Mouse (Mus musculus) limb, embryonic 15.5 days (tissue): ENCODE measurements around the gene Prrc2b. TPM values are rescaled to one million over a fixed set of nuclear protein-coding genes. Genes with fewer than 3 reads are reported as not detected.
A peak's percentile ranks its signal among the peaks of the same experiment; 100 is the strongest.

Experiments
- ATAC-seq: fragments of 200-750 bp; cut with Nextera tagmentation; 2 replicates; pipeline ENCODE4 v1.8.0; 2017; ENCODE audit warnings: low read depth, moderate TSS enrichment; ENCODE audit not compliant: insufficient number of reproducible peaks, low FRiP score, low TSS enrichment
- H3K27ac ChIP-seq: fragments of 300-500 bp; sonication (generic); 2 replicates; pipeline ENCODE4 v1.5.1; 2015; ENCODE audit warnings: moderate library complexity, mild to moderate bottlenecking, inconsistent platforms
- H3K27me3 ChIP-seq: fragments of 300-500 bp; sonication (generic); 2 replicates; pipeline ENCODE4 v1.6.1; 2015; ENCODE audit warnings: inconsistent platforms
- H3K36me3 ChIP-seq: fragments of 300-500 bp; sonication (generic); 2 replicates; pipeline ENCODE4 v1.6.1; 2015; ENCODE audit warnings: inconsistent platforms
- H3K4me1 ChIP-seq: fragments of 300-500 bp; sonication (generic); 2 replicates; pipeline ENCODE4 v1.6.1; 2015; ENCODE audit warnings: inconsistent platforms
- H3K4me2 ChIP-seq: fragments of 300-500 bp; sonication (generic); 2 replicates; pipeline ENCODE4 v1.6.1; 2015; ENCODE audit warnings: mild to moderate bottlenecking, inconsistent platforms
- H3K4me3 ChIP-seq: fragments of 300-500 bp; sonication (generic); 2 replicates; pipeline ENCODE4 v1.5.1; 2015; ENCODE audit warnings: mild to moderate bottlenecking, inconsistent platforms
- H3K9ac ChIP-seq: fragments of 300-500 bp; sonication (generic); 2 replicates; pipeline ENCODE4 v1.6.1; 2015; ENCODE audit warnings: inconsistent platforms
- H3K9me3 ChIP-seq: fragments of 300-500 bp; sonication (generic); 2 replicates; pipeline ENCODE4 v1.6.1; 2016; ENCODE audit warnings: inconsistent platforms
- WGBS: fragments of 180-500 bp; shearing (Covaris S2); methylation state at CpG from one replicate; pipeline ENCODE4 v1.1.7; 2015; 5-methylcytosine and 5-hydroxymethylcytosine counted together
- polyA plus RNA-seq: library from polyadenylated mRNA; unstranded; fragments of >200 nt; fragmentation: Nextera tagmentation; extraction: Ambion mirVana; gene quantifications from 2 replicates; pipeline ENCODE4 v1.2.1, GENCODE M21; 2015

Gene Prrc2b
- polyA plus RNA-seq, 1 experiment from 2014 or later = 44.8 TPM

- WGBS = 91% methylated on average over 4 of the region's 4 CpGs
- no peak for ATAC-seq
- peaks cover 100% of the 10 kb centered on the region for H3K36me3 ChIP-seq
These were observed 49.2 kb downstream of the Prrc2b start for GRCm38 (mm10) chr2:32200033-32200432.

GRCm38 (mm10) chr2:32200712-32201111, 49.8 kb downstream of the Prrc2b start:
- no peak overlapping the region for H3K4me3 ChIP-seq
- no peaks in the 10 kb centered on the region for H3K27me3 ChIP-seq
- WGBS = 90% methylated on average over 11 of the region's 11 CpGs
- H3K9ac ChIP-seq = no peak overlapping the region
- no peak overlapping the region for H3K27ac ChIP-seq
- H3K4me2 ChIP-seq = no peak overlapping the region
- no peak for ATAC-seq
- H3K36me3 ChIP-seq = peaks cover 100% of the 10 kb centered on the region
- H3K9me3 ChIP-seq = no peaks in the 10 kb centered on the region
- no peaks in the 10 kb centered on the region for H3K4me1 ChIP-seq

More at GRCm38 (mm10) chr2:32200033-32200432, 49.2 kb downstream of the Prrc2b start:
- Histone ChIP-seq H3K9me3 (no peaks in the 10 kb centered on the region), H3K4me2 (no peak overlapping the region), H3K9ac (no peak overlapping the region), H3K4me1 (no peaks in the 10 kb centered on the region), H3K27ac (no peak overlapping the region), H3K4me3 (no peak overlapping the region), H3K27me3 (no peaks in the 10 kb centered on the region)

- H3K4me2 ChIP-seq = no peak overlapping the region
- no peak overlapping the region for H3K9ac ChIP-seq
- no peaks in the 10 kb centered on the region for H3K9me3 ChIP-seq
- no peaks in the 10 kb centered on the region for H3K27me3 ChIP-seq
- no peak overlapping the region for H3K27ac ChIP-seq
- no peaks in the 10 kb centered on the region for H3K4me1 ChIP-seq
- no peak overlapping the region for H3K4me3 ChIP-seq
- ATAC-seq = no peak
- H3K36me3 ChIP-seq = peaks cover 100% of the 10 kb centered on the region
- WGBS = 74% methylated on average over 7 of the region's 7 CpGs
These were observed 50.6 kb downstream of the Prrc2b start for GRCm38 (mm10) chr2:32201527-32201926.

- Histone ChIP-seq H3K36me3 (peaks cover 100% of the 10 kb centered on the region), H3K27me3 (no peaks in the 10 kb centered on the region), H3K9me3 (no peaks in the 10 kb centered on the region), H3K4me3 (no peak overlapping the region), H3K27ac (no peak overlapping the region), H3K4me2 (no peak overlapping the region), H3K9ac (no peak overlapping the region), H3K4me1 (no peaks in the 10 kb centered on the region)
- WGBS = 93% methylated on average over 13 of the region's 13 CpGs
- ATAC-seq = no peak
These were observed 53.0 kb downstream of the Prrc2b start for GRCm38 (mm10) chr2:32203853-32204252.

GRCm38 (mm10) chr2:32207682-32208081, 56.8 kb downstream of the Prrc2b start:
- H3K4me2 ChIP-seq = no peak overlapping the region
- ATAC-seq = no peak
- H3K9ac ChIP-seq = no peak overlapping the region
- H3K36me3 ChIP-seq = peaks cover 100% of the 10 kb centered on the region
- H3K4me3 ChIP-seq = no peak overlapping the region
- no peaks in the 10 kb centered on the region for H3K9me3 ChIP-seq
- no peak overlapping the region for H3K27ac ChIP-seq
- WGBS = 93% methylated on average over 1 of the region's 1 CpGs
- H3K27me3 ChIP-seq = no peaks in the 10 kb centered on the region
- H3K4me1 ChIP-seq = no peaks in the 10 kb centered on the region

GRCm38 (mm10) chr2:32211689-32212088, 60.8 kb downstream of the Prrc2b start:
- 89% methylated on average over 8 of the region's 8 CpGs for WGBS
- Histone ChIP-seq H3K9me3 (no peaks in the 10 kb centered on the region), H3K27ac (no peak overlapping the region), H3K27me3 (no peaks in the 10 kb centered on the region), H3K4me1 (no peaks in the 10 kb centered on the region), H3K9ac (no peak overlapping the region), H3K4me2 (no peak overlapping the region), H3K36me3 (peaks cover 100% of the 10 kb centered on the region), H3K4me3 (no peak overlapping the region)
- no peak for ATAC-seq

- WGBS = 72% methylated on average over 10 of the region's 10 CpGs
- no peak for ATAC-seq
- H3K27me3 ChIP-seq = no peaks in the 10 kb centered on the region
- H3K9ac ChIP-seq = no peak overlapping the region
- H3K36me3 ChIP-seq = peaks cover 100% of the 10 kb centered on the region
- H3K4me1 ChIP-seq = no peaks in the 10 kb centered on the region
- H3K27ac ChIP-seq = 0 out of 2 replicates have a peak overlapping the region, but pooled peaks have one; percentile 4
- H3K4me2 ChIP-seq = no peak overlapping the region
- H3K4me3 ChIP-seq = no peak overlapping the region
- H3K9me3 ChIP-seq = no peaks in the 10 kb centered on the region
These were observed 62.1 kb downstream of the Prrc2b start for GRCm38 (mm10) chr2:32213000-32213399.

- Histone ChIP-seq H3K36me3 (peaks cover 100% of the 10 kb centered on the region), H3K27me3 (no peaks in the 10 kb centered on the region), H3K4me3 (no peak overlapping the region), H3K4me1 (no peaks in the 10 kb centered on the region), H3K9me3 (no peaks in the 10 kb centered on the region), H3K9ac (no peak overlapping the region), H3K4me2 (no peak overlapping the region), H3K27ac (no peak overlapping the region)
- 91% methylated on average over 10 of the region's 10 CpGs for WGBS
- ATAC-seq = no peak
These were observed 64.7 kb downstream of the Prrc2b start for GRCm38 (mm10) chr2:32215576-32215975.

GRCm38 (mm10) chr2:32216506-32216905, 65.6 kb downstream of the Prrc2b start:
- H3K9ac ChIP-seq = no peak overlapping the region
- H3K27me3 ChIP-seq = no peaks in the 10 kb centered on the region
- peaks cover 100% of the 10 kb centered on the region for H3K36me3 ChIP-seq
- no peaks in the 10 kb centered on the region for H3K9me3 ChIP-seq
- H3K4me2 ChIP-seq = no peak overlapping the region
- H3K27ac ChIP-seq = no peak overlapping the region
- no peaks in the 10 kb centered on the region for H3K4me1 ChIP-seq
- WGBS = 86% methylated on average over 10 of the region's 10 CpGs
- no peak overlapping the region for H3K4me3 ChIP-seq
- no peak for ATAC-seq

GRCm38 (mm10) chr2:32217656-32218055, 66.8 kb downstream of the Prrc2b start:
- Histone ChIP-seq H3K27ac (no peak overlapping the region), H3K4me3 (no peak overlapping the region), H3K27me3 (no peaks in the 10 kb centered on the region), H3K4me2 (no peak overlapping the region), H3K9me3 (no peaks in the 10 kb centered on the region), H3K4me1 (no peaks in the 10 kb centered on the region), H3K9ac (no peak overlapping the region), H3K36me3 (peaks cover 100% of the 10 kb centered on the region)
- WGBS = 85% methylated on average over 8 of the region's 8 CpGs
- no peak for ATAC-seq

- WGBS = 91% methylated on average over 5 of the region's 5 CpGs
- H3K4me1 ChIP-seq = no peaks in the 10 kb centered on the region
- H3K4me3 ChIP-seq = no peak overlapping the region
- H3K9me3 ChIP-seq = no peaks in the 10 kb centered on the region
- H3K4me2 ChIP-seq = no peak overlapping the region
- H3K27me3 ChIP-seq = no peaks in the 10 kb centered on the region
- H3K36me3 ChIP-seq = peaks cover 100% of the 10 kb centered on the region
- ATAC-seq = no peak
- no peak overlapping the region for H3K9ac ChIP-seq
- no peak overlapping the region for H3K27ac ChIP-seq
These were observed 67.2 kb downstream of the Prrc2b start for GRCm38 (mm10) chr2:32218113-32218512.

GRCm38 (mm10) chr2:32218541-32219334, 67.9 kb downstream of the Prrc2b start:
- Histone ChIP-seq H3K4me1 (no peaks in the 10 kb centered on the region), H3K4me2 (no peak overlapping the region), H3K27ac (no peak overlapping the region), H3K36me3 (peaks cover 100% of the 10 kb centered on the region), H3K4me3 (no peak overlapping the region), H3K9me3 (no peaks in the 10 kb centered on the region), H3K27me3 (no peaks in the 10 kb centered on the region), H3K9ac (no peak overlapping the region)
- 89% methylated on average over 11 of the region's 11 CpGs for WGBS
- no peak for ATAC-seq
